Mouse (Mus musculus) hindbrain, embryonic 14.5 days (tissue): ENCODE data around the gene Kcnj10. TPM values are rescaled to one million over a fixed set of nuclear protein-coding genes. Genes with fewer than 3 reads are reported as not detected.

ENCODE experiments used
- ATAC-seq: fragments of 200-750 bp; cut with Nextera tagmentation; 2 replicates; pipeline ENCODE4 v1.8.0; 2017; ENCODE audit warnings: moderate number of reproducible peaks, mild to moderate bottlenecking, moderate TSS enrichment, moderate library complexity; ENCODE audit not compliant: low FRiP score
- DNase-seq: peaks from one replicate; pipeline ENCODE4 v3.0.0-alpha.2; 2015; ENCODE audit warnings: low spot score
- H3K27ac ChIP-seq: fragments of 300-500 bp; sonication (generic); 2 replicates; pipeline ENCODE4 v1.5.1; 2014; ENCODE audit warnings: mild to moderate bottlenecking, moderate library complexity
- H3K27me3 ChIP-seq: fragments of 300-500 bp; sonication (generic); 2 replicates; pipeline ENCODE4 v1.6.1; 2014; ENCODE audit warnings: mild to moderate bottlenecking, low read length, mixed read lengths; ENCODE audit not compliant: control insufficient read depth, insufficient read depth
- H3K36me3 ChIP-seq: fragments of 300-500 bp; sonication (generic); replicated peaks from 2 replicates; pipeline ENCODE4 v1.6.1; 2014; ENCODE audit not compliant: control insufficient read depth, insufficient read depth
- H3K4me1 ChIP-seq: fragments of 300-500 bp; sonication (generic); replicated peaks from 2 replicates; pipeline ENCODE4 v1.6.1; 2014; ENCODE audit warnings: antibody characterized with exemption, low read length, mixed read lengths; ENCODE audit not compliant: control insufficient read depth, insufficient read depth
- H3K4me2 ChIP-seq: fragments of 300-500 bp; sonication (generic); replicated peaks from 2 replicates; pipeline ENCODE4 v1.6.1; 2014; ENCODE audit warnings: mild to moderate bottlenecking, moderate library complexity
- H3K4me3 ChIP-seq: fragments of 300-500 bp; sonication (generic); replicated peaks from 2 replicates; pipeline ENCODE4 v1.5.1; 2014; ENCODE audit warnings: mild to moderate bottlenecking, low read length
- H3K9ac ChIP-seq: fragments of 300-500 bp; sonication (generic); 2 replicates; pipeline ENCODE4 v1.6.1; 2014
- H3K9me3 ChIP-seq: fragments of 300-500 bp; sonication (generic); 2 replicates; pipeline ENCODE4 v1.6.1; 2016; ENCODE audit warnings: low read length; ENCODE audit not compliant: control insufficient read depth
- WGBS: fragments of 180-500 bp; shearing (Covaris S2); extraction: QIAGEN DNeasy Blood & Tissue Kit; methylation state at CpG from one replicate; pipeline ENCODE4 v1.1.7; 2014; 5-methylcytosine and 5-hydroxymethylcytosine counted together
- polyA plus RNA-seq: library from polyadenylated mRNA; unstranded; fragments of >200 nt; fragmentation: Nextera tagmentation; extraction: Ambion mirVana; gene quantifications from 2 replicates; pipeline ENCODE4 v1.2.1, GENCODE M21; 2014

The Kcnj10 gene
- 2.8 and 3.5 TPM in 2 replicates for polyA plus RNA-seq

DNA sequence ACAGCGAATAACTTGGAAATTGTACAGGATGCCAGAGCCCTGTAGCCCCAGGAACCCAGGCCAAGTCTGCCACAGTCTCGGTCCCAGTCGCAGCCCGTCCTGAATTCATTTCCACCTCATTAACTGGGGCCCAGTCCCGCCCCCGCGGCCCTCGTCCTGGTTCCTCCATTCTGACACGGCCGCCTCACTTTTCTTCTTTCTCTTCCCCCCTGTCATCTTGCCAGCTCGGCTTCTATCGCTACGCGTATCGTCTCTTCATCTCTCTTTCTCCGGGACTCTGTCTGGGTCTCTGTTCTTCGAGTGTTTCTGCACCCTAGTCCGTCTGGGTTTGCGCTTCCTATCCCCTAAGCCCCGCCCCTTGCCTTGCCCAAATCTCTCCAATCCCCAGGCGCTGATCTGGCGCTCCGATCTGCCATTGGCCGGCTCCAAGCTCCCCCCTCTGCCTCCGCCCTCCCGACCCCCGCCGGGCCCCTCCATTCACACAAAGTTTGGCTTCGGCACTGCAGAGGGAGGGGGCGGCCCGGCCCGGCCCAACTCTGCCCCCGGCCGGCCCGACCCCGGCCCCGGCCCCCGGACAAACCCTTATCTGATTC lies at the start of gene Kcnj10:
Gene Kcnj10 (plus strand): TSS at position 482 of the 593 bp plus-strand sequence.
- Histone ChIP-seq H3K9me3 (no peaks in the 10 kb centered on the region), H3K36me3 (no peaks in the 10 kb centered on the region), H3K4me2 (peak within 1 kb of the TSS; percentile 65), H3K27ac (peak within 1 kb of the TSS; percentile 47; the same call in 1 of the 2 replicates), H3K4me1 (no peaks in the 10 kb centered on the region; the same call in 1 of the 2 replicates), H3K27me3 (no peaks in the 10 kb centered on the region), H3K9ac (peak within 1 kb of the TSS; percentile 16; the same call in 1 of the 2 replicates), H3K4me3 (peak within 1 kb of the TSS; percentile 34)
- DNase-seq: peak; percentile 78
- WGBS: 2% methylated on average over 37 of the region's 38 CpGs
- peak; percentile 91 for ATAC-seq

DNA sequence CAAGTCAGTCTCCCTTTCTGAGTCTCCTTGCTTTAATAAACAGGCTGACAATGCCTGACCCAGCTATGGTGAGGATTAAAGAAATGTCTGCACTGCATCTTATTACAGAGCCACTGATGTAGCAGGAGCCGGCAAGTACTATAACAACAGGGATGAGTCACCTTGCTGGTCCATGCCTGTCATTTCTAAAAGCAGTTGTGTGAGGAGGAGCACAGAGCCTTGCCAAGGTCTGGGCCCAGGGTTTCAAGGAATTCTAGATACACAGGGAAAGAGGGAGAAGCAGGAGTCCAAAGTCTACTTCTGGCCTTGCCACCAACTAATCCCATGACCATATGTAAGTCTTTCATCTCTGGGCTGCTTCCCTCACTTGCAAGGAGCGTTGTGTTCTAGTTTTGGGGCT lies 48.1 kb upstream of the Kcnj10 start:
- Histone ChIP-seq H3K9me3 (no peaks in the 10 kb centered on the region), H3K4me3 (no peak overlapping the region), H3K36me3 (0 out of 2 replicates have a peak, but pooled peaks cover 3% of the 10 kb centered on the region), H3K9ac (no peak overlapping the region), H3K27me3 (no peaks in the 10 kb centered on the region), H3K27ac (no peak overlapping the region), H3K4me1 (peaks cover under 1% of the 10 kb centered on the region; the same call in 1 of the 2 replicates), H3K4me2 (no peak overlapping the region)
- ATAC-seq: no peak
- no peak for DNase-seq
- 88% methylated on average over 2 of the region's 2 CpGs for WGBS

DNA sequence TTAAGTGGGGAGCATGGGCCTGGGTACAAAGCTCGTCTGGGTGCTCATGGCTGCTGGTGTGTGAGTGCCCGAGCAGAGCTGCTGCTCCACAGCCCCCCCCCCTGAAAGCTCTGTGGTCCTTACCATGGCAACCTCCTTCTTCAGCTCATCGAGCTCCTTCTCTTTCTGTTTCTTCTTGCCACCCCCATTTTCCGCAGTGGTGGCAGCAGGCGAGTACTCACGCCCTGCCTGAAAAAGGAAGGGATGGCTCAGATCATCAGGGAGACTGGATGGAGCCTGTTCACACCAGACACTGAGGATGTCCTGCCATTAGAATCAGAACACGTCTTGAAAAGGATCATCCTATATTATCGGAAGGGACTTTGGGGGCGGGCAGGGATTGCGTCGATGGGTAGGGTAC lies 47.6 kb upstream of the Kcnj10 start:
- H3K27ac ChIP-seq: no peak overlapping the region
- WGBS: 81% methylated on average over 11 of the region's 11 CpGs
- H3K27me3 ChIP-seq: no peaks in the 10 kb centered on the region
- ATAC-seq: no peak
- no peak overlapping the region for H3K4me2 ChIP-seq
- no peak overlapping the region for H3K4me3 ChIP-seq
- no peak for DNase-seq
- H3K36me3 ChIP-seq: 0 out of 2 replicates have a peak, but pooled peaks cover 1% of the 10 kb centered on the region
- no peak overlapping the region for H3K9ac ChIP-seq
- no peaks in the 10 kb centered on the region for H3K9me3 ChIP-seq
- peaks cover 6% of the 10 kb centered on the region; the same call in 1 of the 2 replicates for H3K4me1 ChIP-seq

DNA sequence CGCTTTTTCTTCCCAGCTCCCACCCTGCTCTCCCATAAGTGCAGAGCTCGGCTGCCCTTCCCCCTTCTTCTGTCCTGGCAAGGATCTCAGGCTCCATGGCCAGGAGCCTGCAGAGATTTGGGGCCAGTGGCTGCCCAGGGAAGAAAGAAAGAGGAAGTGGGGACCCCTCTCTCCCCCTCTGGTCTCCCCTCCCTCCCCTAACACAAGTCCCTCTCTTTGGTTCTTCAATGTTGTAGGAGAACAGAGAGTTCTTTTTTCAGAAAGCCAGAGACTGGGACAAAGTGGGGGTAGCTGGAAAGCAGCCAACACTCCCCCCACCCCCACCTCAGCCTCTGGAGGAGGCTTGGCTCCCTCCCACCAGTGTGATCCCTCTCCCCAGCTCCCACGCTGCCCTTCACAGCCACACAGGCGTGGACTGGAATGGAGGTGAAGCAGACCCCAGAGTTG lies 45.2 kb upstream of the Kcnj10 start:
- no peak overlapping the region for H3K9ac ChIP-seq
- H3K4me1 ChIP-seq: peaks cover 7% of the 10 kb centered on the region
- peak overlapping the region; percentile 44 for H3K4me2 ChIP-seq
- no peaks in the 10 kb centered on the region; the same call in 1 of the 2 replicates for H3K27me3 ChIP-seq
- DNase-seq (no peak), ATAC-seq (peak; percentile 83)
- H3K4me3 ChIP-seq: peak overlapping the region; percentile 33
- no peaks in the 10 kb centered on the region for H3K9me3 ChIP-seq
- H3K36me3 ChIP-seq: no peaks in the 10 kb centered on the region
- WGBS: 58% methylated on average over 4 of the region's 4 CpGs
- peak overlapping the region; percentile 73 for H3K27ac ChIP-seq

DNA sequence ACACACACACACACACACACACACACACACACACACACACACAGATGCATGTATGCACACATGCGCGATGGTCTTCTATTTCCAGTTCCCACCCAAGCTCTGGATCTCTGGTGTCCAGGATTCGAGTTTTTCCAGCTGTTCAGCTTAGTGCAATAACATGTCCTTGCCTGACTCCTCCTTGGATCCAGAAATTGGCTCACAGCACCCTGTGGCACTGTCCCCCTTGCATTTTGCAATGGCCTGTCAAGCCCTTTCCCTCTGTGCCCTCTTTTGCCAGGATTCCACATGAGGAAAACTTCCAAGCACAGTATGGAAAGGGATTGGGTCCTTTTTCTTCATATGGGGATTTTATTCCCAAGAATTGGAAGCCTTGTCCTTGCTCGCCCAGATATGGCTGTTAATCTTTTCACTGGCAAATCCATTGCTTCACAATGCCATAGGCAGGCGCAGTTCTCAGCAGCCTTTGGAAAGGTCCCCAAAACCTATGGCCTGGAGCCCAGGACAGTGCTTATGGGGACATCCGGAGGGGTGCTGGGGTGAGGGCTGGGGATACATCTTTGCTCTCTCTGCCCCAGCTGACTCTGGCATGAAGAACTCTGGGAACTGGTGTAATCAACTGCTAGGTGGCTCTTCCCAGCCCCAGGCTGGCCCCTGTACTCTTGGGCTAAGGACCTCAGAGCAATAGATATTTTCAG lies 44.0 kb upstream of the Kcnj10 start:
- WGBS: 78% methylated on average over 6 of the region's 6 CpGs
- Histone ChIP-seq H3K9ac (peak overlapping the region; percentile 47), H3K4me2 (peak overlapping the region; percentile 44)

DNA sequence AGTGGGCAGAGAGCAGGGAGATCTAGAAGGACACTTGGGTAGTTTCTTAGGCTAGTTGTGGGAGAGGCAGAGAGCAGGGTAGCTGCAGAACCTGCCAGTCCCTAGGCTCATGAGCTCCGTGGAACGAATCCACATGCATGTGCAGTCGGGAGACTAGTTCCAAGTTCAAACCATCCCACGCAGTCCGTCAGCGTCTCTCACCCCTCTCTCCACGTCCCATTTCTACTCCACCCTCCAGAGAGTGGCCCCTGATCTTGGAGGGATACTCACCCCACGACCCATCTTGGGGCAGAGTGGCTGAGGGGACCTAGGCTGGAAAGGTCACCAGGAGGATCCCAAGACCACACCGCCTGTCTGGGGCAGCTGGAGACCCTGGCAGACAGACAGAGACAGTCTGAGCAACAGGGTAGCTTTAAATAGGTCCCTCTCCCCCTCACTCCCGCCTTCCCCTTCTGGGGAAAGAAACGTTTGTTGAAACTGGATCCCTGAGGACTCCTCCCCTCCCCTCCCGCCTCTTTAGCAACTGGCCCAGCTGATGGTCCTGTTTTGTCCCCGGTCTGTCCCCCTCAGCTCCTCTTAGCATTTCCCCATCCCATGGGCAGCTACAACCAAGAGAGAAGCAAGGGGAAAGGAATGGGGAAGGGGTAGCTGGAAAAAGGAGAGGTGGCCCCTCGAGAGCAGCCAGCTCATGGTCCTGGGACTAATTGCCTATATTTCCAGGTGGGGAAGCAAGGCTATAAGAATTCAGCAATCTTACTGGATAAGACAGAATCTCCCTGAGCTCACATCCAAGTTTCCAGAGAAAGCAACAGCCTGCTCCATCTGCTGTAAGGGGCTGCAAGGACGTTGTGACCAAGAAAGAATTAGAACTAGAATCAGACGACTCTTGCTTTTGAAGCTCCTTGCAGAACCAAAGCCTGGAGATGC lies 43.1 kb upstream of the Kcnj10 start, which contains the start of gene Atp1a2:
Gene Atp1a2 (minus strand): TSS at position 454 of the 927 bp plus-strand sequence.
- Histone ChIP-seq H3K9ac (peak within 1 kb of the TSS; percentile 47), H3K4me2 (peak within 1 kb of the TSS; percentile 44), H3K4me3 (peak within 1 kb of the TSS; percentile 33), H3K9me3 (no peaks in the 10 kb centered on the region), H3K36me3 (no peaks in the 10 kb centered on the region), H3K27me3 (no peaks in the 10 kb centered on the region; the same call in 1 of the 2 replicates), H3K4me1 (peaks cover 19% of the 10 kb centered on the region), H3K27ac (peak within 1 kb of the TSS; percentile 73)
- ATAC-seq (peak; percentile 29; the same call in 1 of the 2 replicates), DNase-seq (no peak)
- 7% methylated on average over 16 of the region's 16 CpGs for WGBS

More for the DNA sequence above, 44.0 kb upstream of the Kcnj10 start:
- Histone ChIP-seq H3K4me3 (peak overlapping the region; percentile 33), H3K36me3 (no peaks in the 10 kb centered on the region), H3K27ac (peak overlapping the region; percentile 73), H3K4me1 (peaks cover 17% of the 10 kb centered on the region), H3K27me3 (no peaks in the 10 kb centered on the region; the same call in 1 of the 2 replicates), H3K9me3 (no peaks in the 10 kb centered on the region)
- ATAC-seq: no peak
- no peak for DNase-seq

DNA sequence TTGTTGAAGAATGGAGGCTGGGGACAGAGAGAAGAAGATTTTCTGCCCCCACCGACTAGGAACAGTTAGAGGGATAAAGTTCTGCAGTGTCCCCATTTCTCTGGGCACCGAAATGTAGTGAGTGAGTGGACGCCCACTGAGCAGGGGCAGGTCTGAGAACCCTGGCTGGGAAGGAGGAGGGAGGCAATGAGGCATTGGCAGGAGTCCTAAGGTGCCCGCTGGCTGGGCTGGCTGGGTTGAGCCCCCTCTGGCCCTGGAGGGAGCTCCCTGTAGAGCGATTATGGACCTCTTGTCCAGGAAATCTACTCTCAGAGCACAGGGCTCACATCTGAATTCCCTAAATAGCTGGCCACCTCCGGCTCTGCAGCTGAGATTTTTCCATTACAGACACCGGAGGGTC lies 41.5 kb upstream of the Kcnj10 start:
- Histone ChIP-seq H3K4me1 (peaks cover 22% of the 10 kb centered on the region), H3K9me3 (no peaks in the 10 kb centered on the region), H3K36me3 (no peaks in the 10 kb centered on the region), H3K4me2 (no peak overlapping the region), H3K27ac (no peak overlapping the region), H3K27me3 (no peaks in the 10 kb centered on the region; the same call in 1 of the 2 replicates), H3K4me3 (no peak overlapping the region), H3K9ac (no peak overlapping the region)
- DNase-seq (no peak), ATAC-seq (no peak)
- WGBS: 63% methylated on average over 7 of the region's 7 CpGs

DNA sequence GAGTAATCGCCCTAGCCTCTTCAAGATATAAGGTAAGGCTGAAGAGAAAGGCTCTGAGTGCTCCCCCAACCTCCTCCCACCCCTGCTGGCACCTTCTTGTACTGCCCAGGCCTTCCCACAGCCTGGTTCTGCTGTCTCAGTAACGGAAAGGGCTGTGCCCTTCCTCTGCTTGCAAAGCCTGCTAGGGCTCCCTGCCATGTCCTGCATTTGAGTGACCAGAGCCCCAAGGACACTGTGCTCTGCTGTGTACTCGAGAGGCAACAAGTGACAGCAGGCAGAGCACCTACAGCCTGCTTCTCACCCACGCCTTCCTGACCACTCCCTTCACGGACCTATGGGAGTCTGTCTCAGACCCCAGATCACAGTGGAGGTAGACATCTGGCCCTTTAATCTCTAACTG lies 40.8 kb upstream of the Kcnj10 start:
- no peaks in the 10 kb centered on the region for H3K36me3 ChIP-seq
- H3K4me2 ChIP-seq: no peak overlapping the region
- H3K4me1 ChIP-seq: peaks cover 22% of the 10 kb centered on the region
- H3K4me3 ChIP-seq: no peak overlapping the region
- WGBS: 59% methylated on average over 5 of the region's 5 CpGs
- H3K27ac ChIP-seq: no peak overlapping the region
- DNase-seq (no peak), ATAC-seq (no peak)
- no peaks in the 10 kb centered on the region for H3K9me3 ChIP-seq
- H3K27me3 ChIP-seq: no peaks in the 10 kb centered on the region; the same call in 1 of the 2 replicates
- no peak overlapping the region for H3K9ac ChIP-seq
